ENCODE assay signal across 8 mouse cellular contexts in genomic region chr10:62725771-62726687, GRCm38 (mm10). TPM values are rescaled to one million over a fixed set of nuclear protein-coding genes. Genes with fewer than 3 reads are reported as not detected.
DNase-seq lines count a peak whose midpoint lies in the region; ATAC-seq and TF ChIP-seq lines count a peak whose summit lies in the region.

Stox1 (minus strand) TSS chr10:62726128.

- in situ Hi-C loops in CH12.LX (cut with MboI; ENCODE audit: low pct_ligation_motif_present, low pct_unique_long_range_greater_than_20kb, low sequenced_read_pairs) = no loop called here

- H3K79me2 ChIP-seq in CH12.LX (replicated peaks; ENCODE audit: control insufficient read depth, extremely low read depth, insufficient read depth, poor library complexity, severe bottlenecking) = no peaks in the 10 kb centered on the region

- H3K27ac ChIP-seq in CH12.LX (ENCODE audit: insufficient read depth, low read depth) = no peak within 1 kb of the TSS
- no peak within 1 kb of the TSS for H3K27ac ChIP-seq in brown adipose tissue, adult 24 weeks (replicated peaks; ENCODE audit: low read depth, low read length)
- 0 out of 2 replicates have a peak within 1 kb of the TSS, but pooled peaks have one; percentile 19 for H3K27ac ChIP-seq in forebrain, embryonic 13.5 days
- no peak within 1 kb of the TSS for H3K27ac ChIP-seq in liver, postnatal 0 days (ENCODE audit: low read depth)
- peak within 1 kb of the TSS; percentile 75; the same call in 1 of the 2 replicates for H3K27ac ChIP-seq in neural tube, embryonic 15.5 days (replicated peaks)

- TF ChIP-seq POLR2A in CH12.LX (IDR thresholded peaks at IDR 0.05; ENCODE audit: low read depth, low read length) = no peak

- dilution Hi-C loops in CH12.LX (cut with MboI; ENCODE audit: extremely low pct_ligation_motif_present, extremely low pct_unique_long_range_greater_than_20kb, low sequenced_read_pairs) = no loop called here

- intact Hi-C loops in heart, postnatal 25 days (cut with DNase I) = no loop called here

- H3K9me3 ChIP-seq in CH12.LX (replicated peaks; ENCODE audit: low read length) = no peaks in the 10 kb centered on the region
- no peaks in the 10 kb centered on the region for H3K9me3 ChIP-seq in forebrain, embryonic 13.5 days (replicated peaks)
- H3K9me3 ChIP-seq in liver, postnatal 0 days (ENCODE audit: low read length) = no peaks in the 10 kb centered on the region
- H3K9me3 ChIP-seq in neural tube, embryonic 15.5 days (replicated peaks) = no peaks in the 10 kb centered on the region

- WGBS in forebrain, embryonic 13.5 days = 2% methylated on average over 68 of the region's 85 CpGs
- 1% methylated on average over 46 of the region's 85 CpGs for WGBS in liver, postnatal 0 days (ENCODE audit: insufficient replicate concordance)
- 1% methylated on average over 84 of the region's 85 CpGs for WGBS in neural tube, embryonic 15.5 days

- peak within 1 kb of the TSS; percentile 88 for H3K4me2 ChIP-seq in CH12.LX (ENCODE audit: insufficient read depth, low read depth, poor library complexity, severe bottlenecking)
- H3K4me2 ChIP-seq in forebrain, embryonic 13.5 days = peak within 1 kb of the TSS; percentile 91
- H3K4me2 ChIP-seq in liver, postnatal 0 days (ENCODE audit: low read depth, low read length) = peak within 1 kb of the TSS; percentile 78
- H3K4me2 ChIP-seq in neural tube, embryonic 15.5 days = peak within 1 kb of the TSS; percentile 91

- H3K9ac ChIP-seq in CH12.LX (ENCODE audit: insufficient read depth, low read depth) = peak within 1 kb of the TSS; percentile 49; the same call in 1 of the 2 replicates
- peak within 1 kb of the TSS; percentile 67 for H3K9ac ChIP-seq in forebrain, embryonic 13.5 days
- peak within 1 kb of the TSS; percentile 3; the same call in 1 of the 2 replicates for H3K9ac ChIP-seq in liver, postnatal 0 days (replicated peaks)
- H3K9ac ChIP-seq in neural tube, embryonic 15.5 days (replicated peaks) = peak within 1 kb of the TSS; percentile 69

- H3K36me3 ChIP-seq in CH12.LX (replicated peaks in 1 of 2; ENCODE audit: control insufficient read depth in 1 of 2, insufficient read depth in 1 of 2, low read length in 1 of 2) = no peaks in the 10 kb centered on the region
- no peaks in the 10 kb centered on the region for H3K36me3 ChIP-seq in forebrain, embryonic 13.5 days (ENCODE audit: poor library complexity, severe bottlenecking)
- H3K36me3 ChIP-seq in liver, postnatal 0 days (replicated peaks; ENCODE audit: insufficient read depth, low read length) = no peaks in the 10 kb centered on the region
- no peaks in the 10 kb centered on the region for H3K36me3 ChIP-seq in neural tube, embryonic 15.5 days

- H3K4me3 ChIP-seq in CH12.LX (replicated peaks in 1 of 3; ENCODE audit: low read depth in 2 of 3, low read length in 2 of 3, poor library complexity in 1 of 3) = peak within 1 kb of the TSS; percentile 49 to 70 (median 61)
- H3K4me3 ChIP-seq in brown adipose tissue, adult 24 weeks (ENCODE audit: insufficient read depth, low read depth, low read length) = peak within 1 kb of the TSS; percentile 56
- H3K4me3 ChIP-seq in forebrain, embryonic 13.5 days = peak within 1 kb of the TSS; percentile 79
- H3K4me3 ChIP-seq in liver, postnatal 0 days (ENCODE audit: low read depth, low read length) = peak within 1 kb of the TSS; percentile 55
- H3K4me3 ChIP-seq in neural tube, embryonic 15.5 days (replicated peaks) = peak within 1 kb of the TSS; percentile 82

- H3K27me3 ChIP-seq in CH12.LX (replicated peaks) = peaks cover 17% of the 10 kb centered on the region
- H3K27me3 ChIP-seq in forebrain, embryonic 13.5 days = peaks cover 13% of the 10 kb centered on the region; the same call in 1 of the 2 replicates
- H3K27me3 ChIP-seq in liver, postnatal 0 days (ENCODE audit: insufficient read depth, low read length) = peaks cover 7% of the 10 kb centered on the region; the same call in 1 of the 2 replicates
- peaks cover 12% of the 10 kb centered on the region; the same call in 1 of the 2 replicates for H3K27me3 ChIP-seq in neural tube, embryonic 15.5 days (replicated peaks)

- DNase-seq in CH12.LX (ENCODE audit: extremely low read depth) = peak; percentile 36
- peak; percentile 4 for DNase-seq in heart, postnatal 25 days (ENCODE audit: low spot score)
- peak; percentile 56 to 61 for DNase-seq in layer of hippocampus, adult 18-20 months (ENCODE audit: low spot score in 2 of 2)
- DNase-seq in liver, postnatal 0 days = peak; percentile 60
- DNase-seq in thymus, adult 18-20 months = peak; percentile 28 to 36

- ATAC-seq in forebrain, embryonic 13.5 days = peak; percentile 94
- peak; percentile 81 for ATAC-seq in liver, postnatal 0 days
- peak; percentile 93 for ATAC-seq in neural tube, embryonic 15.5 days (ENCODE audit: low FRiP score)

- peaks cover 3 to 14% of the 10 kb centered on the region in 2 experiments; a peak in 3 of 4 replicates for H3K4me1 ChIP-seq in CH12.LX (ENCODE audit: control insufficient read depth in 1 of 2, insufficient read depth in 2 of 2)
- H3K4me1 ChIP-seq in brown adipose tissue, adult 24 weeks (ENCODE audit: control insufficient read depth, insufficient read depth, insufficient read length, low read length) = no peaks in the 10 kb centered on the region; the same call in 1 of the 2 replicates
- peaks cover 11% of the 10 kb centered on the region for H3K4me1 ChIP-seq in forebrain, embryonic 13.5 days
- 0 out of 2 replicates have a peak, but pooled peaks cover 9% of the 10 kb centered on the region for H3K4me1 ChIP-seq in liver, postnatal 0 days (ENCODE audit: insufficient read depth)
- H3K4me1 ChIP-seq in neural tube, embryonic 15.5 days = peaks cover 6% of the 10 kb centered on the region

- peak; percentile 57 for TF ChIP-seq RAD21 in CH12.LX (IDR thresholded peaks at IDR 0.05; ENCODE audit: low read depth, low read length)

- TF ChIP-seq EP300 in CH12.LX (IDR thresholded peaks at IDR 0.05; ENCODE audit: low read length) = no peak
- no peak for TF ChIP-seq EP300 in liver, postnatal 0 days (IDR thresholded peaks at IDR 0.05; ENCODE audit: low read depth)

- peak in 1 of 2 experiments; percentile 68; a peak in 2 of 4 replicates for TF ChIP-seq CTCF in CH12.LX (conservative IDR thresholded peaks at IDR 0.05 in 1 of 2, IDR thresholded peaks at IDR 0.05 in 1 of 2; ENCODE audit: low read depth in 2 of 2, low read length in 2 of 2)
- peak; percentile 32; the same call in 1 of the 2 replicates for TF ChIP-seq CTCF in liver, postnatal 0 days (IDR thresholded peaks at IDR 0.05; ENCODE audit: low read depth)

TF ChIP-seq in CH12.LX, 34 proteins besides CTCF, POLR2A, EP300 and RAD21 (continues in another document):
- TF ChIP-seq UBTF (IDR thresholded peaks at IDR 0.05; ENCODE audit: low read depth, low read length) (peak; percentile 90), NRF1 (IDR thresholded peaks at IDR 0.05; ENCODE audit: low read depth, low read length) (peak; percentile 50; the same call in 1 of the 2 replicates), E2F4 (IDR thresholded peaks at IDR 0.05; ENCODE audit: insufficient replicate concordance, low read depth, low read length) (no peak), RCOR1 (conservative IDR thresholded peaks at IDR 0.05; ENCODE audit: low read depth, low read length) (no peak), USF1 (IDR thresholded peaks at IDR 0.05; ENCODE audit: low read depth, low read length) (no peak), CHD1 (IDR thresholded peaks at IDR 0.05; ENCODE audit: low read depth, low read length) (no peak), TBP (conservative IDR thresholded peaks at IDR 0.05; ENCODE audit: low read depth, low read length) (no peak), HCFC1 (IDR thresholded peaks at IDR 0.05; ENCODE audit: low read depth, low read length) (no peak), POLR2AphosphoS2 (IDR thresholded peaks at IDR 0.05; ENCODE audit: low read depth, low read length) (no peak), NELFE (IDR thresholded peaks at IDR 0.05; ENCODE audit: low read depth, low read length) (no peak), ZC3H11A (IDR thresholded peaks at IDR 0.05; ENCODE audit: low read depth, low read length) (no peak), MXI1 (IDR thresholded peaks at IDR 0.05; ENCODE audit: low read depth, low read length) (peak; percentile 46; the same call in 1 of the 2 replicates), USF2 (conservative IDR thresholded peaks at IDR 0.05; ENCODE audit: low read depth, low read length) (no peak), ZKSCAN1 (IDR thresholded peaks at IDR 0.05; ENCODE audit: borderline replicate concordance, low read depth, low read length) (no peak), GABPA (IDR thresholded peaks at IDR 0.05; ENCODE audit: insufficient replicate concordance, low read depth, low read length) (no peak), MAFK (IDR thresholded peaks at IDR 0.05; ENCODE audit: insufficient replicate concordance, low read length) (no peak), MAX (IDR thresholded peaks at IDR 0.05; ENCODE audit: low read length) (no peak), JUND (conservative IDR thresholded peaks at IDR 0.05; ENCODE audit: low read depth, low read length) (no peak), JUN (IDR thresholded peaks at IDR 0.05; ENCODE audit: insufficient read depth, low read depth, low read length) (no peak), SIN3A (IDR thresholded peaks at IDR 0.05; ENCODE audit: low read length) (no peak), ZNF384 (IDR thresholded peaks at IDR 0.05; ENCODE audit: low read depth, low read length) (no peak), ZMIZ1 (IDR thresholded peaks at IDR 0.05; ENCODE audit: low read depth, low read length) (no peak), ETS1 (conservative IDR thresholded peaks at IDR 0.05; ENCODE audit: low read depth, low read length) (no peak), TCF12 (IDR thresholded peaks at IDR 0.05; ENCODE audit: low read depth, low read length) (peak; percentile 36; the same call in 1 of the 2 replicates), KAT2A (IDR thresholded peaks at IDR 0.05; ENCODE audit: insufficient replicate concordance, low read length) (no peak), MEF2A (IDR thresholded peaks at IDR 0.05; ENCODE audit: borderline replicate concordance, low read depth, low read length) (peak; percentile 22; the same call in 1 of the 2 replicates), SMC3 (IDR thresholded peaks at IDR 0.05; ENCODE audit: low read depth, low read length) (peak; percentile 63)

RNA-seq across cellular contexts. Expression of gene Stox1, which starts in this region (rescaled TPM):
- total RNA-seq in CH12.LX (2012; rRNA removed) (0.17 TPM in 2 replicates), CH12.LX (2014; rRNA removed) (not detected in 2 replicates)
- polyA plus RNA-seq in CH12.LX (2012; ENCODE audit: insufficient read length, low read depth) = not detected in 2 replicates
- 1.1 TPM in 1 of 2 replicates, not detected in the other for polyA plus RNA-seq in brown adipose tissue, adult 24 weeks (2012; ENCODE audit: insufficient read depth, insufficient read length, missing spikeins)
- polyA plus RNA-seq in forebrain, embryonic 13.5 days (2015; fragmentation: Nextera tagmentation; extraction: Ambion mirVana) = 2.5 and 3.2 TPM in 2 replicates
- total RNA-seq in heart, postnatal 25 days (2021) = under 1 TPM; 0.70 to 0.89 TPM
- 1 to 10 TPM; 1.9 to 3.8 TPM for total RNA-seq in layer of hippocampus, adult 18-20 months (2021)
- polyA plus RNA-seq in liver, postnatal 0 days (2015; fragmentation: Nextera tagmentation; extraction: Ambion mirVana) = 0.21 and 0.53 TPM in 2 replicates
- 3.2 and 3.3 TPM in 2 replicates for polyA plus RNA-seq in neural tube, embryonic 15.5 days (2015; fragmentation: Nextera tagmentation; extraction: Ambion mirVana)

Comparison
In these comparisons a context has a peak if more than half of its experiments do, and no peak if none do; other contexts are left out.
1. Peak in DNase-seq, H3K4me3 ChIP-seq, H3K9ac ChIP-seq and H3K4me2 ChIP-seq in CH12.LX; RNA of the gene not detected or under 1 TPM.
2. Peak in DNase-seq in heart, postnatal 25 days; RNA of the gene not detected or under 1 TPM.
3. Peak in DNase-seq, ATAC-seq, H3K4me3 ChIP-seq, H3K9ac ChIP-seq and H3K4me2 ChIP-seq in liver, postnatal 0 days; RNA of the gene not detected or under 1 TPM.
4. DNase-seq: peak in every context shown above with its lines; median percentile 60 in liver, postnatal 0 days; 58 in layer of hippocampus, adult 18-20 months; 36 in CH12.LX; 32 in thymus, adult 18-20 months; 4 in heart, postnatal 25 days.
5. H3K27ac ChIP-seq: peak in forebrain, embryonic 13.5 days (single experiment) and neural tube, embryonic 15.5 days (single experiment); none in CH12.LX (single experiment), brown adipose tissue, adult 24 weeks (single experiment) and liver, postnatal 0 days (single experiment).
6. H3K9ac ChIP-seq: peak in every context shown above with its lines; median percentile 69 in neural tube, embryonic 15.5 days; 67 in forebrain, embryonic 13.5 days; 49 in CH12.LX; 3 in liver, postnatal 0 days.
7. Peak in every context shown above with its lines, with median percentiles within 50 percentile points of each other: H3K4me2 ChIP-seq, H3K4me3 ChIP-seq and ATAC-seq.